Mouse (Mus musculus) MEL (cell line): ENCODE data around the gene Atp4b.

Source experiments
- CTCF ChIP-seq, 3 experiments: IDR thresholded peaks in 2 of 3; conservative IDR thresholded peaks in 1 of 3; 2 replicates each; pipeline ENCODE4 v1.5.1; 2011 to 2012; ENCODE audit warnings: low read length in 3 of 3, low read depth in 2 of 3, mild to moderate bottlenecking in 2 of 3, improper control_type of control experiment in 1 of 3, inconsistent platforms in 1 of 3, mixed read lengths in 1 of 3, moderate library complexity in 1 of 3; ENCODE audit not compliant: control insufficient read depth in 1 of 3, insufficient read depth in 1 of 3, poor library complexity in 1 of 3, severe bottlenecking in 1 of 3
- HCFC1 ChIP-seq: IDR thresholded peaks from 2 replicates; pipeline ENCODE4 v1.6.1; 2012; ENCODE audit warnings: low read depth, mild to moderate bottlenecking, inconsistent platforms, low read length, improper control_type of control experiment, moderate library complexity
- MXI1 ChIP-seq: IDR thresholded peaks from 2 replicates; pipeline ENCODE4 v1.6.1; 2011; ENCODE audit warnings: mild to moderate bottlenecking, low read depth, low read length, improper control_type of control experiment
- NELFE ChIP-seq: IDR thresholded peaks from 2 replicates; pipeline ENCODE4 v1.6.1; 2011; ENCODE audit warnings: low read depth, low read length, improper control_type of control experiment
- POLR2A ChIP-seq, 2 experiments: IDR thresholded peaks; 2 replicates each; pipeline ENCODE4 v1.6.1; 2011 to 2012; ENCODE audit warnings: low read length in 2 of 2, mild to moderate bottlenecking in 2 of 2, control low read depth in 1 of 2, improper control_type of control experiment in 1 of 2, low read depth in 1 of 2, moderate library complexity in 1 of 2; ENCODE audit not compliant: control insufficient read depth in 1 of 2, insufficient read depth in 1 of 2, poor library complexity in 1 of 2
- TCF12 ChIP-seq: IDR thresholded peaks from 2 replicates; pipeline ENCODE4 v1.6.1; 2014; ENCODE audit warnings: low read depth, mild to moderate bottlenecking, inconsistent platforms, low read length, improper control_type of control experiment, moderate library complexity

DNA sequence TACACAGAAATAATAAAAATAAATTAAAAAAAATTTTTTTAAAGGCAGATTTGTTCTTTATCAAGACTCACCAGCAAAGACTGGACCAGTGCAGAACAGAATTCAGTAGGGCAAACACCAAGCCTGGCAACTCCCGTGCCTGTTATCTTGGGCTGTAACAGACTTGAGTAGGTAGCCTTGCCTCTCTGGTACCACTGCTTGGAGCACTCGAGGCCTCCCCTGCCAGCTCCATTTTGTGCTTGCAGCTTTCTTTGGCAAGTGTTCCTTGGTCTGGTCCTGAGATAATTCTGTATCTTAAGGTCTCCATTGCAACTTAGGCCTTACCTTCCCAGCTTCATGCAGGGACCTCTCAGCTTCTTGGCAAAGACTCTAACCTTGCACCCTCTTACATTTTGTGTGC, 54.3 kb downstream of the Atp4b start:
- TF ChIP-seq HCFC1 (no peak), TCF12 (no peak), MXI1 (no peak), CTCF (IDR thresholded peaks at IDR 0.05 in 2 of 3, conservative IDR thresholded peaks at IDR 0.05 in 1 of 3; ENCODE audit: control insufficient read depth in 1 of 3, insufficient read depth in 1 of 3, low read depth in 2 of 3, low read length in 3 of 3, poor library complexity in 1 of 3, severe bottlenecking in 1 of 3) (no peak), POLR2A (IDR thresholded peaks at IDR 0.05; ENCODE audit: control insufficient read depth in 1 of 2, insufficient read depth in 1 of 2, low read depth in 1 of 2, low read length in 2 of 2, poor library complexity in 1 of 2) (no peak), NELFE (no peak; the same call in 1 of the 2 replicates)
